Mouse (Mus musculus) limb, embryonic 10.5 days (tissue): ENCODE measurements around the gene Cyp2j5. TPM values are rescaled to one million over a fixed set of nuclear protein-coding genes. Genes with fewer than 3 reads are reported as not detected.
A peak's percentile ranks its signal among the peaks of the same experiment; 100 is the strongest.

Experiments
- DNase-seq: peaks from one replicate; pipeline ENCODE4 v3.0.0-alpha.2; 2017; ENCODE audit warnings: low spot score
- H3K27ac ChIP-seq: fragments of 300-500 bp; sonication (generic); 2 replicates; pipeline ENCODE4 v1.5.1; 2016; ENCODE audit warnings: mild to moderate bottlenecking
- H3K27me3 ChIP-seq: fragments of 300-500 bp; sonication (generic); 2 replicates; pipeline ENCODE4 v1.6.1; 2016; ENCODE audit warnings: low read depth, mild to moderate bottlenecking; ENCODE audit not compliant: poor library complexity, severe bottlenecking
- H3K36me3 ChIP-seq: fragments of 300-500 bp; sonication (generic); 2 replicates; pipeline ENCODE4 v1.6.1; 2016; ENCODE audit warnings: mild to moderate bottlenecking, moderate library complexity
- H3K4me1 ChIP-seq: fragments of 300-500 bp; sonication (generic); 2 replicates; pipeline ENCODE4 v1.6.1; 2016
- H3K4me3 ChIP-seq: fragments of 300-500 bp; sonication (generic); 2 replicates; pipeline ENCODE4 v1.5.1; 2016; ENCODE audit warnings: mild to moderate bottlenecking, moderate library complexity
- H3K9me3 ChIP-seq: fragments of 300-500 bp; sonication (generic); replicated peaks from 2 replicates; pipeline ENCODE4 v1.6.1; 2016; ENCODE audit warnings: mild to moderate bottlenecking
- WGBS: fragments of 180-500 bp; shearing (Covaris S2); methylation state at CpG from one replicate; pipeline ENCODE4 v1.1.7; 2016; 5-methylcytosine and 5-hydroxymethylcytosine counted together
- polyA plus RNA-seq: library from polyadenylated mRNA; unstranded; fragments of >200 nt; fragmentation: Nextera tagmentation; extraction: Ambion mirVana; gene quantifications from 2 replicates; pipeline ENCODE4 v1.2.1, GENCODE M21; 2016

Cyp2j5 gene
- not detected in 2 replicates for polyA plus RNA-seq

DNA sequence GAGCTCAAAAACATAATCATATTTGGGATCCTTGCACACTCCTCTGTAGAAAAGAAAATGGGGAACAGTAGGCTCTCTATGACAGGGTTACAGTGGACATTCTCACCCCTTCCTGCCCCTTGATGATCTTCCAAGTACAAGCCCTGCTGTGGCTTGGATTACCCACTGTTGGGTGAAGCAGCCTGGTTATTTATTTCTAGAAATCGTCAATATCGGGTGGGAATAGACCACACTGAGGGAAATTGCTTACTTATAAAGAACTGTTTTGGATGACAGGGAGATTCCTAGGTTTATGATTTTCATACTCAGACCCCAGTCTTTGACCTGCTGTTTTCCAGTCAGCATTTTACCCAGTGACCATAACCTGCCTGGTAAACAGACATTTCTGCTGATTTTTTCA lies at the start of gene Cyp2j5:
Gene Cyp2j5, minus strand, starts transcription at position 164 of the 400 bp plus-strand sequence.
- WGBS = 95% methylated on average over 2 of the region's 2 CpGs
- no peak for DNase-seq
- Histone ChIP-seq H3K4me3 (no peak within 1 kb of the TSS), H3K4me1 (no peaks in the 10 kb centered on the region), H3K27me3 (no peaks in the 10 kb centered on the region), H3K36me3 (no peaks in the 10 kb centered on the region), H3K27ac (no peak within 1 kb of the TSS), H3K9me3 (no peaks in the 10 kb centered on the region)

DNA sequence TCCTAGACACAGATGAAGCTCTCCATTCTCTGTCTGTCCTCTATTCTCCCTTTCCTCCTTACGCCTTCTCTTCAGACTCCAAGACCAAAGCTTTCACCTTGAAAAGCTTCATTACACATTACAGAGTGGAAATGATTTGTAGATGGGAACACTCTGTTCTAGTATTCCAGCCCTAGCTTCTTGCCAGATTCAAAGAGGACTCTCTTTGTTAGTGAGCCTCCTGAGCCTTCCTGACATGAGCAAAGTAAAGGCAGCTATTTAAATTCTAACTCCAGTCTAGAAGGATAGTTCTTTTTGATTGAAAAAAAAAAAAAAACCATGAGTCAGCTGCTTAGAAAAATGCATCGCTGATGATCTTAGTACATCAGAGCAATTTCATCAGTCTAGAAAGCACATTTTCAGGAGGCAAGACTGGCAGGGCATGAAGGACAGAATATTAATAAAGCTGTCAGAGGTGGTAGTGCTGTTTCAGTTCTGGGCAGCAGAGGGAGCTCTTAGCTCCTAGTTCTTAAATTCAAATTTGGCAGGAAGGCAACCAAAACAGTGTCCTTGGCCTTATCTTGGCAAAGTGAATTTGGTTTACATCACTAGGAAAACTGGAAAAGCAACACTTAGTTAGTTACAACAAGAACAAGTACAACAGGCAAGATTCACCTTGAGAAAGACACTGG lies 41.5 kb upstream of the Cyp2j5 start:
- no peaks in the 10 kb centered on the region for H3K36me3 ChIP-seq
- no peak overlapping the region for H3K4me3 ChIP-seq
- H3K27me3 ChIP-seq = no peaks in the 10 kb centered on the region
- no peak overlapping the region for H3K27ac ChIP-seq
- 66% methylated on average over 2 of the region's 2 CpGs for WGBS
- no peaks in the 10 kb centered on the region for H3K9me3 ChIP-seq
- H3K4me1 ChIP-seq = no peaks in the 10 kb centered on the region
- peak; percentile 55 for DNase-seq

DNA sequence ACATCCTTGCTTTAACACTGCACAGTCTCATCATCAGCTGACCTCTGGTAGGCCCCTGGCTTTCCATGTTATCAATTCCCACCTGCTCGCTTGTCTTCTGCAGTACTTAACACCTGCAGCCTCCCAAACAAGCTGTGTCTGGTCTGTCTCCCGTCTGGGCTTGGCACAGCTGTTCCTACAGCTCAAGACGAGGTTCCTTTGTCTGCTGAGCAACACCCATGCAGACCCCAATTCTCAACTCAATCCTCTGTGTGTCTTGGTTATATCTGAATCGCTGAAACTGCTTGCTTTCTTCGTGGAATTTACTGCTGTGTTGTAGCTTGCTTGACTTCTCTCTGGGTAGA lies 34.2 kb upstream of the Cyp2j5 start:
- WGBS = 73% methylated on average over 5 of the region's 5 CpGs
- no peak overlapping the region for H3K27ac ChIP-seq
- no peaks in the 10 kb centered on the region for H3K9me3 ChIP-seq
- H3K27me3 ChIP-seq = no peaks in the 10 kb centered on the region
- no peak for DNase-seq
- H3K36me3 ChIP-seq = no peaks in the 10 kb centered on the region
- peaks cover 16% of the 10 kb centered on the region for H3K4me1 ChIP-seq
- H3K4me3 ChIP-seq = no peak overlapping the region

GRCm38 (mm10) chr4:96697511-96698217 lies 33.7 kb upstream of the Cyp2j5 start:
- H3K27ac ChIP-seq = no peak overlapping the region
- 87% methylated on average over 15 of the region's 15 CpGs for WGBS
- peaks cover 16% of the 10 kb centered on the region for H3K4me1 ChIP-seq
- H3K27me3 ChIP-seq = no peaks in the 10 kb centered on the region
- no peak overlapping the region for H3K4me3 ChIP-seq
- no peak for DNase-seq
- H3K36me3 ChIP-seq = no peaks in the 10 kb centered on the region
- H3K9me3 ChIP-seq = no peaks in the 10 kb centered on the region

DNA sequence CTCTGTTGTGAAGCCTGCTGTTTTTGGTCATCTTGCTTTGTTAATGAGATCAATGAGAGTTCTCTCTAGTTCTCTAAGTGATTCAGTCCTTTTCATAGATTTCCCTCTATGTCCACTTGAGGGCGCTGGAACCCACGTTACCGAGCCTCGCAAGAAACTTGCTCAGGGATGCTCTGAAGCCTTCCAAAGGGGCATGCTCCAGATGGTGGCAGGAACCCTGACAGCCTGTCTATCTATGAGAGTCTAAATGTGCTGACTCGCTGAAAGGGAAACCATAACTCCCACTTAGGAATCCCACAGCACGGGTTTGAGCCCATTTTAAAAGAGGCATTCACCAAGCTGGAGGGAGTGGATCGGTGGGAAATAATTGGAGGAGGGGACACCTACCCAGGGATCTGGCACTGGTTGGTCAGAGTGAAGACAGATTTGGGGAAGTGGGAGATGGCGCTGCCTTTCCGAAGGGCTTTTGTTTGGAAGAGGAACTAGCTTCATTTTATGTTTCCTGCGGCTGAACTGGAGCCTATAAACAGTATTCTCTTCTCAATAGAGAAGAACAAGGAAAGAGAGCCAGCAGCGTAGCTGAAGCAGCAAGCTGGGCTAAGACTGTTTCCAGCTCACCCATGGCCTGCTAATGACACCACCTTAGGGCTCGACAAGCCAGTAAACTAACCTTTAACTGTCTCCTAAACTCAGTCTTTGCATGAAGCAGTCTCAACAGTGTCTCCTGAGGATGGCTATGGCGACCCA lies 32.8 kb upstream of the Cyp2j5 start:
- Histone ChIP-seq H3K4me3 (no peak overlapping the region), H3K4me1 (peaks cover 16% of the 10 kb centered on the region), H3K9me3 (no peaks in the 10 kb centered on the region), H3K36me3 (no peaks in the 10 kb centered on the region), H3K27ac (no peak overlapping the region), H3K27me3 (no peaks in the 10 kb centered on the region)
- 49% methylated on average over 13 of the region's 13 CpGs for WGBS
- peak; percentile 72 for DNase-seq

DNA sequence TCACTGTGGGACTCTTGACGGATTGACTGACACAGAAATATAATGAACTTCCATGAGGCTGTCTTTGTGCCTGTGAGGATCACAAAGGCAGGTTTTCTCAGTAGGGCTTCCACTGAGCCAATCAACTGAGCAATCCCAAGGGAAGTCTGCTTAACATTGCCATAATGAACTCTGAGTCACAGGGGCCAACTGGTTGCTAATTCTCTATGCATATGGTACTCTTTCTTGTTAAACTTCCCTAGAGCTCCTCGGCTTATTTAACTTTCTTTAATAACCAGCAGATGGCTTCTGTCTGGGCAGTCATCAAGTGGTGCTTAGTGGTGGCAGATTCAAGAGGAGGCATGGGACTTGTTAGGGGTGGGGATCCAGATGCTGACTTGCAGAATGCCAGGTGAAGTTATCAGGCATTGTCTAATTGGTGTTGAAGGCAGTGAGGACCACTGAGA lies 23.4 kb upstream of the Cyp2j5 start:
- 0 out of 2 replicates have a peak, but pooled peaks cover 4% of the 10 kb centered on the region for H3K4me1 ChIP-seq
- H3K4me3 ChIP-seq = no peak overlapping the region
- H3K27me3 ChIP-seq = no peaks in the 10 kb centered on the region
- H3K9me3 ChIP-seq = no peaks in the 10 kb centered on the region
- H3K36me3 ChIP-seq = no peaks in the 10 kb centered on the region
- H3K27ac ChIP-seq = no peak overlapping the region
- DNase-seq = no peak
- 57% methylated on average over 2 of the region's 2 CpGs for WGBS

DNA sequence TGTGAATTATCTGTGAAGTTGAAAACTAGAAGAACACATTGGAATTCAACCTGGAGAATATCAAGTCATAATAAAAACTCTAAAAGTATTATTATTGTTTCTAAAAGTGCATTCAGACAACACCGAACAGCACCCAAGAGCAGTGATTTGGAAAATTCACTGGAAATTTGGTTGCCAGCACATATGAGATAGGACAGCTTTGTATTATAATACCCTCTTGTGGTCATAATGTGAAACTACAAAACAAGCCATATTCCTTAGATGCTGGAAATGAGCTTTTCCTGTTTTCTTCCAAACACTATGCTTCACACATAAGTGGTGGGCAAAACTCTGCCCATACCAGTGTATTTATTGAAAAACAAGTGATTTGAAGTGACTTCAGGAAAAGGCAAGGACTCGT lies 19.5 kb upstream of the Cyp2j5 start:
- no peak for DNase-seq
- no peaks in the 10 kb centered on the region for H3K36me3 ChIP-seq
- H3K4me3 ChIP-seq = no peak overlapping the region
- WGBS = 56% methylated on average over 2 of the region's 2 CpGs
- H3K9me3 ChIP-seq = no peaks in the 10 kb centered on the region
- H3K27ac ChIP-seq = no peak overlapping the region
- H3K4me1 ChIP-seq = 0 out of 2 replicates have a peak, but pooled peaks cover 4% of the 10 kb centered on the region
- H3K27me3 ChIP-seq = no peaks in the 10 kb centered on the region

DNA sequence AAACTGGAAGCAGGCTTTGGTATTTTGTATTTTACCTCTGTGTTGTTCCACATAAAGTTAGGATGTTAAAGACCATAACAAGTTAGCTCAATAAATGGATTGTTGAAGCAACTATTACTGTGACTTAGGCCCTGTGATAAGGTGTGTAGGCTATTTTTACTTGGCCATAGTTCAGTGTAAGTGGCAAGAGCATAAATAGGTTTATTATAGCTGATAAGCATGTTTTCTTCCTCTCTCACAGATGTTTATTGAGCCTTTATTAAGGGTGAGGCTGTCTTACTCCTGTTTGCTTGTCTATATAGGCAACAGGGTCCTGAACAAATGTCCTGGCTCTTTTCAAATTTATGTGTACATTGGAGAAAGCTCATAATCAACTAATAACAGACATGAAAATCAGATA lies 17.0 kb upstream of the Cyp2j5 start:
- no peaks in the 10 kb centered on the region for H3K36me3 ChIP-seq
- no peak for DNase-seq
- H3K27me3 ChIP-seq = no peaks in the 10 kb centered on the region
- H3K27ac ChIP-seq = no peak overlapping the region
- no peaks in the 10 kb centered on the region for H3K9me3 ChIP-seq
- no peak overlapping the region for H3K4me3 ChIP-seq
- 0 out of 2 replicates have a peak, but pooled peaks cover 4% of the 10 kb centered on the region for H3K4me1 ChIP-seq

DNA sequence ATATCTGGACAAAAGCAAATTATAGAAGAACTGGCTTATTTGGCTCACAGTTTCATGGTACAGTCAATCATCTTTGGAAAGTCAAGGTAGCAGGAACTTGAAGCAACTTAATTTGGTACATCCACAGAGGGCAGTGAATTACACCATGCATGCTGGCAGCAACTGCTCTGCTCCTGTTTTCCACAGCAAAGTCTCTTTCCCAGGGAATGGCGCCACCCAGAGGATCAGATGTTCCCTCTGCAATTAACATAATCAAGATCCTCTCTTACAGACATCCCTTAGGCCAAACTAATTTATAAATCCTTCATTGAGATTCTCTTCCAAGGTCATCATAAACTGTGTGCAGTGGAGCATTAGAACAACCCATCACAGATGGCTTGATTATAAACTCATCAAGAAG lies 16.3 kb upstream of the Cyp2j5 start:
- WGBS = 14% methylated on average over 1 of the region's 1 CpGs
- no peaks in the 10 kb centered on the region for H3K27me3 ChIP-seq

DNA sequence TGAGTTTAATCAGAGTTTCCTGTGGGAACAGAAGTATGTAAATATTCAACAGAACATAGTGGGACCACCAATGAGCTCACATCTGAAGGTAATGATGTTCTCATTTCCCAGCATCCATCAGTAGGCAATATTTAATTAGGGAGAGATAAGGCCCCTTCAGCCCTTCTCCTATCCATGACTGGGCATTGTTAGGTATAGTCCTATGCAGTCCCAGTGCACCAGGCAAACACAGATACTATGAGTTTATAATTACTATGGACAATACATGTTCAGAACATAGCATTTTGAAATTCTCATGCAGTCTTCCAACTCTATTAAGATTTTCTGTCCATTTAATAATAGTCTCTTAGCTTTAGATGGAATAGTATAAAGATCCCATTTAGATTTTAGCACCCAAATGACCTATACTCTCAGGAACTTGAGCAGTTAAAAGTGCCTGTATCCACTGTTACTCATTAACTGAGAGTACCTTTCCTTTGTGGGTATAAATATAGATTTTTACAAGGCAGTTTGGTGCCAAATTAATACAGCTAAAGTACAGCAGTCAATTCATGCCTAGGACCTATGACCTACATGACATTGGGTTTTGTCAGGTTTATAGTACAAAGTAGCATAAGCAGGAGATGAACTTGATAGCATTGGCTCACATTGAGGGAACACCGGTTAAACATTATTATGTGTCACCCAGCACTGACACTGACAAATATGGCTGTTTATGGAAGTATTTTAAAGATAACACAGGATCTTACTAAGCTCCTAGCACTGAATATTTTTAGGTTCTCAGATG lies 907 bp upstream of the Cyp2j5 start:
- H3K27ac ChIP-seq = no peak overlapping the region
- no peak for DNase-seq
- no peaks in the 10 kb centered on the region for H3K27me3 ChIP-seq

More for the DNA sequence above, 16.3 kb upstream of the Cyp2j5 start:
- Histone ChIP-seq H3K36me3 (no peaks in the 10 kb centered on the region), H3K4me1 (0 out of 2 replicates have a peak, but pooled peaks cover 4% of the 10 kb centered on the region), H3K27ac (no peak overlapping the region), H3K9me3 (no peaks in the 10 kb centered on the region), H3K4me3 (no peak overlapping the region)
- no peak for DNase-seq

GRCm38 (mm10) chr4:96635455-96635854 lies 28.5 kb downstream of the Cyp2j5 start:
- H3K4me3 ChIP-seq = no peak overlapping the region
- WGBS = 85% methylated on average over 1 of the region's 1 CpGs
- H3K36me3 ChIP-seq = no peaks in the 10 kb centered on the region
- H3K4me1 ChIP-seq = no peaks in the 10 kb centered on the region
- DNase-seq = no peak
- H3K27me3 ChIP-seq = no peaks in the 10 kb centered on the region
- no peaks in the 10 kb centered on the region for H3K9me3 ChIP-seq
- no peak overlapping the region for H3K27ac ChIP-seq

More for the DNA sequence above, 907 bp upstream of the Cyp2j5 start:
- H3K4me1 ChIP-seq = no peaks in the 10 kb centered on the region
- WGBS = 94% methylated on average over 1 of the region's 1 CpGs
- H3K4me3 ChIP-seq = no peak overlapping the region
- no peaks in the 10 kb centered on the region for H3K9me3 ChIP-seq
- no peaks in the 10 kb centered on the region for H3K36me3 ChIP-seq

DNA sequence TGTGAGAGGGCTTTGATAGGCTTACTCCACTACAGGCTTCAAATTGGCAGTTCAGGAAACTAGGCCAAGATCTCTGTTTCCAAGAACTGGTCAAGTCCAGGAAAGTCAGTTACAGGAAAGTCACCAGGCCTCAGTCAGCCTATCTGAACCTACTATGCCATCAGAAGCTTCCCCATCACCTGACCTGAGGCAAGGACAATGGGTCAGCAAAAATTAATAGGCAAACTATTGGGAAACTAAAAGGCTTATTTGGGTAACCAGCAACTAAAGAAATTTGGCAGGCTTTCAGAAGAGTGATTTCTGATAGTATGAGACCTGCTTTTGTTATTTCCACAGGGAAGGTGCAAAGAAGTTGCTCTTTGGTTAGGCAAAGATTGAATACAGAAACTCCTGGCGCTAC lies 41.5 kb downstream of the Cyp2j5 start:
- H3K4me3 ChIP-seq = no peak overlapping the region
- 86% methylated on average over 1 of the region's 1 CpGs for WGBS
- H3K27me3 ChIP-seq = no peaks in the 10 kb centered on the region
- H3K36me3 ChIP-seq = no peaks in the 10 kb centered on the region
- no peaks in the 10 kb centered on the region for H3K4me1 ChIP-seq
- H3K27ac ChIP-seq = no peak overlapping the region
- DNase-seq = no peak
- H3K9me3 ChIP-seq = no peaks in the 10 kb centered on the region; the same call in 1 of the 2 replicates
